Mouse (Mus musculus): ENCODE measurements around the gene Enho. TPM values are rescaled to one million over a fixed set of nuclear protein-coding genes. Genes with fewer than 3 reads are reported as not detected.

The Enho gene
- not detected for polyA plus RNA-seq (2014; fragmentation: Illumina TruSeq; extraction: RNeasy Lipid Tissue Mini Kit (QIAGEN cat#74804); ENCODE audit: low replicate concordance)

DNA sequence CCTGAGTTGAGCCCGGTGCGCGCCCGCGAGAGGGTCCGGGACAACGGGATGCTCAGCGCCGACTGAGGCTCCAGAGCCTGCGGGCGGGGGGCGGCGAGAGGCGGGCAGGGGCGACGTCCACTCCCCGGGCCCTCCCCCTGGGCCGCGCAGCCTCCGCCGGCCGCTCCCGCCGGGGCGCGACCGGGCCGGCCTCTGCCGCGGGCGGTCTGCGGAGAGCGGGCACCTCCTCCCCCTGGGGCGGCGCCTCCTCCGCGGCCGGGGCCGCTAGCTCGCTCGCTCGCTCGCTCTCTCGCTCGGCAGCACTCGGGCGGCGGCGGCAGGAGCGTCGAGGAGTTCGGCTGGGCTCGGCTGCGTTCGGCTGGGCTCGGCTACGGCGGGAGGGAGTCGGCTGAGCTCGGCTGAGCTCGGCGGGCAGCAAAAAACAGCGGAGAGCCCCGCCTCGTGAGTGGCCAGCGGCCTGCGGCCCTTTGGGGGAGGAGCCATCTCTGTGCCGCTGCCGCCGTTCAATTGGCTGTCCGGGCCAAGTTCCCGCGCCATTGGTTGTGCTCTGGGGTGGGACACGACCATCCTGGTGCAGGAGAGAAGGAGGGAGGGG lies at the start of gene Enho:
Gene Enho, minus strand, starts transcription at position 412 of the 595 bp plus-strand sequence.

Other genes starting within 250 kb of the Enho start
- gene Kif24, start 175.4 kb downstream of the Enho start, polyA plus RNA-seq (2014; fragmentation: Illumina TruSeq; extraction: RNeasy Lipid Tissue Mini Kit (QIAGEN cat#74804); ENCODE audit: low replicate concordance) = 1.7 TPM
- 18.5 TPM for gene Nudt2, start 175.2 kb downstream of the Enho start, polyA plus RNA-seq (2014; fragmentation: Illumina TruSeq; extraction: RNeasy Lipid Tissue Mini Kit (QIAGEN cat#74804); ENCODE audit: low replicate concordance)
- gene AI464131, start 137.2 kb downstream of the Enho start, polyA plus RNA-seq (2014; fragmentation: Illumina TruSeq; extraction: RNeasy Lipid Tissue Mini Kit (QIAGEN cat#74804); ENCODE audit: low replicate concordance) = 2.0 TPM
- not detected for gene 1110017D15Rik, start 123.0 kb downstream of the Enho start, polyA plus RNA-seq (2014; fragmentation: Illumina TruSeq; extraction: RNeasy Lipid Tissue Mini Kit (QIAGEN cat#74804); ENCODE audit: low replicate concordance)
- gene Fam219a, start 70.8 kb downstream of the Enho start, polyA plus RNA-seq (2014; fragmentation: Illumina TruSeq; extraction: RNeasy Lipid Tissue Mini Kit (QIAGEN cat#74804); ENCODE audit: low replicate concordance) = 0.59 TPM
- not detected for gene Dnaic1, start 70.5 kb downstream of the Enho start, polyA plus RNA-seq (2014; fragmentation: Illumina TruSeq; extraction: RNeasy Lipid Tissue Mini Kit (QIAGEN cat#74804); ENCODE audit: low replicate concordance)
- gene Cntfr, start 56.8 kb upstream of the Enho start, polyA plus RNA-seq (2014; fragmentation: Illumina TruSeq; extraction: RNeasy Lipid Tissue Mini Kit (QIAGEN cat#74804); ENCODE audit: low replicate concordance) = not detected
- 3.2 TPM for gene Il11ra1, start 59.7 kb upstream of the Enho start, polyA plus RNA-seq (2014; fragmentation: Illumina TruSeq; extraction: RNeasy Lipid Tissue Mini Kit (QIAGEN cat#74804); ENCODE audit: low replicate concordance)
- gene Rpp25l, start 73.2 kb upstream of the Enho start, polyA plus RNA-seq (2014; fragmentation: Illumina TruSeq; extraction: RNeasy Lipid Tissue Mini Kit (QIAGEN cat#74804); ENCODE audit: low replicate concordance) = not detected
- 29.6 TPM for gene Dctn3, start 82.8 kb upstream of the Enho start, polyA plus RNA-seq (2014; fragmentation: Illumina TruSeq; extraction: RNeasy Lipid Tissue Mini Kit (QIAGEN cat#74804); ENCODE audit: low replicate concordance)
- gene Arid3c, start 90.8 kb upstream of the Enho start, polyA plus RNA-seq (2014; fragmentation: Illumina TruSeq; extraction: RNeasy Lipid Tissue Mini Kit (QIAGEN cat#74804); ENCODE audit: low replicate concordance) = not detected
- gene Galt, start 114.9 kb upstream of the Enho start, polyA plus RNA-seq (2014; fragmentation: Illumina TruSeq; extraction: RNeasy Lipid Tissue Mini Kit (QIAGEN cat#74804); ENCODE audit: low replicate concordance) = 0.85 TPM
- gene Sigmar1, start 115.8 kb upstream of the Enho start, polyA plus RNA-seq (2014; fragmentation: Illumina TruSeq; extraction: RNeasy Lipid Tissue Mini Kit (QIAGEN cat#74804); ENCODE audit: low replicate concordance) = 13.3 TPM
- gene Ccl27a, start 133.9 kb upstream of the Enho start, polyA plus RNA-seq (2014; fragmentation: Illumina TruSeq; extraction: RNeasy Lipid Tissue Mini Kit (QIAGEN cat#74804); ENCODE audit: low replicate concordance) = 3.6 TPM

Measured in small intestine, adult 10 weeks (tissue).